Mouse (Mus musculus) thymus, postnatal 4 days (tissue): ENCODE data around the gene Sys1.

Source experiments
- DNase-seq: peaks from one replicate; pipeline ENCODE4 v3.0.0; 2021

The Sys1 gene

GRCm38 (mm10) chr2:164456864-164457300 is at the start of gene Sys1:
Sys1 (plus strand) TSS chr2:164456964.
- no peak for DNase-seq

- DNase-seq: peak; percentile 73
Measured at GRCm38 (mm10) chr2:164407708-164408107, 49.1 kb upstream of the Sys1 start.

- no peak for DNase-seq
Measured at GRCm38 (mm10) chr2:164414167-164414566, 42.6 kb upstream of the Sys1 start.

- DNase-seq: no peak
Measured at GRCm38 (mm10) chr2:164414581-164414980, 42.2 kb upstream of the Sys1 start.

DNA sequence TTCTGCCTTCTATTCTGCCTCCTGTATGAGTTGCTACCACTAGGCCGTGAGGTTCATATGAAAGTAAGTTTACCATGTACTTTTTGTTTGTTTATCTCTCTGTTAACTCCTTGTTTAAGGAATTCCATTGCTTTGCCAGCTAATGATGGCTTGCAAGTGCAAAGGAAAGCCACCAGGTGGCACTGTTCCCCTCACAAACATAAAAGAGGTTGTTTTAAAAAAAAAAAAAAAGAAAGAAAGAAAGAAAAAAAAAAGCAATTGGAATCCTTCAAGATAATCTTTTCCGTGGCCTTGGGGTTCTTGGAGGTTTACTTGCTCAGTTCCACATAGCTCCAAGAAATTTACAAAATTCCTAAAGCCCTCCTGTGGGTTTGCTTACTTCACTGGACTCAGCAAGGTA is 39.6 kb upstream of the Sys1 start:
- DNase-seq: peak; percentile 53

GRCm38 (mm10) chr2:164418308-164418875 is 38.4 kb upstream of the Sys1 start:
- no peak for DNase-seq

DNA sequence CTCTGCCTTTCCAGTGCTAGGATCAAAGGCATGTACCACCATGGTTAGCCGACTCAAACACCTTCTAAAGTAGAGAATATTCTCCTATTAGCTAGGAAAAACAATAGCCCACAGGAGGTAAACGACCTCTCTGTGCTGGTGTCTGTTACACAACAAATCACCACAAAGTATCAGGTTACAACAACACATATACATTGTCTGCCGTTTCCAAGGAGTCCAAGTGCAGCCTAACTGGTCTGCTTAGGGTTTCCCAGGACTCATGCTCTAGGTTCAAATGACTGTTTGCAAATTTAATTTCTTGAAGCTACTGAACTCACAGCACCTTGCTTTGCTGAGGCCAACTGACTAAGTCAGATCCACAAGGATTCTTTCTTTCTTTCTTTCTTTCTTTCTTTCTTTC is 37.3 kb upstream of the Sys1 start:
- no peak for DNase-seq

DNA sequence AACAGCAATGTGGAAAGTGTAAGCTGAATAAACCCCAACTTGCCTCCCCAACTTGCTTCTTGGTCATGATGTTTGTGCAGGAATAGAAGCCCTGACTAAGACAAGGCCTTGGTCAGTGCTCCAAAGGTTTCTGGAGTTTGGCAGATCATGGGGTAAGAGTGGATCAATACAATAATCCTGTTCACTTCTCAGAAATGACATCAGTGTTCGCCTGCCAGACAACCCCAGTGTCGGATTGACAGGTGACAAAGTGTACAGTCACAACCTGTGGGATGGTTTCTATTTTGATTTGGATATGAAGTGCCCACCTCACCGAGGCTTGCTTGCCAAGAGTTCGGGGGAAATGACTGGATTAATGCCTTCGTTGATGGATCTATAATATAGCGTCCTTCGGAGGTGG is 35.5 kb upstream of the Sys1 start:
- no peak for DNase-seq

DNA sequence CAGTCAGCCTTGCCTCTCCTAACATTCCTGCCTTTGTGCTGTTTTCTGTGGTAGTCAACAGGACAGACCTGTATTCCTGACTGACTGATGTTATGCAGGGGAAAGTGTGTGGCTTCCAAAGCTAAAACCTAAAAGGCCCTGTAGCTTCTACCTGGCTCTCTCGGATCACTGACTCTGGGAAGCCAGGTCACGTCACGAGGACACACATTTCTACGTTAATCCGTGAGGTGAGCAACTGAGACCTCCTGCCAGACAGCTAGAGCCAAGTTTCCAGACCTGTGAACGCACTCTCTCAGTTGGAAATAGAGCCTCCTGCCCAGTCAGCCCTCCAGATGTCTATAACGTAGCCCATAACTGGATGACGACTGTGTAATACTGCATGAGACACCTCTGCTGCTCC is 34.8 kb upstream of the Sys1 start:
- no peak for DNase-seq

- DNase-seq: no peak
Measured at GRCm38 (mm10) chr2:164422675-164423393, 33.9 kb upstream of the Sys1 start.

DNA sequence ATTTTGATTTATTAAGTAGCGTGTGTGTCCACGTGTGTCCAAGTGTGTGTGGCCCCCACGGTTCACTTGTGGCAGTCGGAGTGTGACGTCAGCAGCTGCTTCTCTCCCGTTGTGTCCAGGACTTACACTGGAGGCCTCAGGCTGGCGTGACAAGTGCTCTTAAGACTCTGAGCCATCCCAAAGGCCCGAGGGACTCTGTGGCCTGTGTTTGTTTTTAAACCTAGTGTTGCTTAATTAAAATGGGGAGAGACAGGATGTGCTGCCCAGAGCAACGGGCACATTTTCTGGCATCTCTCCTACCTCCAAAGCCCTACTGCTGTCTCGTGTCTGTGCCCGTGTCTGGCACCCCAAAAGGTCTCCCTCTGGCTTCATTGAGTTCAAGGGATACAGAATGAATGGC is 33.3 kb upstream of the Sys1 start:
- no peak for DNase-seq

DNA sequence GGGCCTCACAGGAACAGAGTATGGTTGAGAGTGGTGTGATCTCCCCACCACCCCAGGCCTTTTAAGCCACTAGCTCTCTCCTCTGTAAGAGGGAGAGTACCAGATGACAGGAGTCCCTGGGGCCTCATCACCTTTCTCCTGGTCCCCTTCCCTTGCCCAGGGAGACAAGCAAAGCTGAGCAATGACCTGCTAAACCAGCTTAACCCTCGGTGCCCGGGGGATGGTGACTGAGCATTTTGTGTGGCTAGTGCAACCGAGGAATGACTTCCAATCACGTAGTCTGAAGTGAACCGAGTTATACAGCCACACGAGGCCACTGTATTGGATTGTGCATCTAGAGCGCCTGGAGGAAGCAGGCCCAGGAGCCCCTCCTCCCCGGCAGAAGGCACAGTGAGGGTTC is 32.4 kb upstream of the Sys1 start:
- DNase-seq: no peak

DNA sequence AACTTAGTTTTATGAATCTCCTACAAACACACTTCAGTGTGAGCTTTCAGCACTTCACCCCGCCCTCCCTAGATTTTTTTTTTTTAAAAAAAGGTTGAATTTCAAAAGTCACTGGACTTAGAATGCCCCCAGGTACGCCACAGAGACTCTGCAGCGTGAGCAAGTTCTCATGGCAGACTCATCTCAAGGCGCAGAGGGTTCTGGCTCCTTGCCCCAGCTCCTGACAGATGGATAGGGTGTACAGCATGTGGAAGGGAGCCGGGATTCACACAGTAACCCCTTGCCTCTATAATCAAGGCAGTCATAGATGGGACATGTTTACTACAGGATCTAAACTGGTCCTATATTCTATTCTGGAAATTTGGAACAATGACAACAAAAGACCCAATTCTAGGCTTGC is 31.4 kb upstream of the Sys1 start:
- DNase-seq: no peak

DNA sequence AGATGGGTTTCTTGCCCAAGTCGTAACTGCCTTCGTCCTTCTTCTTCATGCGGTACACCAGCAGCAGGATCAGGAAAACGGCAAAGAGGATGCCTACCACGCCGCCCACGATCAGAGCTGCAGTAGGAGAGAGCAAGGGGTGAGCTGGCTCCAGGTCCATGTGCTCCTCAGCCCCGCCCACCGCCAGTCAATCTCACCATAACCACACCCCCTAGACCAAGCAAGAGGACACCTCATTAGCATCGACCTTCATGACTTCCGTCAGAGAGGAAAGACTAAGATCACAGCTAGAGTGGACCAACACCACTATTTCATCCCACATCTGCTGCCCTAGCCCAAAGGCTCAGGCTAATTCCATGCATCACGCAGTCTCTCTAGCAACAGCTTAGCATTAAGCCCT is 30.6 kb upstream of the Sys1 start:
- no peak for DNase-seq

DNA sequence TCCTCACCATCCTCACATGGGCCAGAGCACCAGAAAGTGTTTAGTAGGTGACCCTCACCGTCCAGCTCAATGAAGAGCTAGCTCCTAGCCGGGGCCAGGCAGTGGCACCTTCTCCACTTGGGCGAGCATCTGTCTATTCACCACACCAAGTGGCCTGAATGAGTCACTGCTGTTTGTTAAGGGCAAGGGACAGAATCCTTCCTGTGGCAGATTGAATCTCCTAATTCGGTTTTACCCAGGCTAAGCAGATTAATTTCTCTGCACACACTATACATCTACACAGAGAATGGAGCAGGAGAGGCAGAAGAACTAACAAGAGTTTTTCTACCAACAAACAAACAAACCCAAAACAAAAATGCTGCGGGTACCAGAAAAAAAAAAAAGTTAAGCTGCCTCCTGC is 29.8 kb upstream of the Sys1 start:
- DNase-seq: no peak

GRCm38 (mm10) chr2:164428451-164428850 is 28.3 kb upstream of the Sys1 start:
- no peak for DNase-seq

DNA sequence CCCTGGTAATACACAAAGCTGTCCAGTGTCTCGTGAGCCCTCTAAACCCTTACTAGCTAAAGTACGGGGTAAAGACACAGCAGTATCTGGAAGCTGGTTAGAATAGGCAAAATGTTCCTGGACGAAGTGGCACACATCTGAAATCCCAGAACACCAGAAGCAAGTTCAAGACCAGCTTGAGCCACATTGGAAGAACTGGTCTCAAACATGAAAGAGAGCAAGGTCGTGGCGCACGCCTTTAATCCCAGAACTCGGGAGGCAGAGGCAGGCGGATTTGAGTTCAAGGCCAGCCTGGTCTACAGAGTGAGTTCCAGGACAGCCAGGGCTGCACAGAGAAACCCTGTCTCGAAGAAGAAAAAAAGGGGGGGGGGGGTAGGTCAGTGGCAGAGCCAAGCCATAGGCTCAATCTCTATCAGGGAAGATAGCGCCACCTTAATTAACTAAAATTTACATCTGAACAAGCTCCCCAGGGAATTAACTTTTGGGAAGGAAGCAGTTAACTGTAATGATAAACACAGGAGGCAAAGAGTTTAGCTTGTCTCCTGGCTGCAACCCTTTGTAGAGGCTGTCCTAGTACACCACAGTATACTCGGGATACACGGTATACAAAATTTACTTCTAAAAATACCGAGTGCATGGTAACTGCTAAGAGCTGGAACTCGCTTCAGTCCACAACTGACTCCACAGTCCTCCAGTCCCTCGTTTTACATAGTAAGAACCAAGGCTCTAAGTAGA is 26.7 kb upstream of the Sys1 start:
- DNase-seq: no peak

- no peak for DNase-seq
Measured at GRCm38 (mm10) chr2:164430697-164431096, 26.1 kb upstream of the Sys1 start.

GRCm38 (mm10) chr2:164431676-164432465 is 24.9 kb upstream of the Sys1 start:
- no peak for DNase-seq

DNA sequence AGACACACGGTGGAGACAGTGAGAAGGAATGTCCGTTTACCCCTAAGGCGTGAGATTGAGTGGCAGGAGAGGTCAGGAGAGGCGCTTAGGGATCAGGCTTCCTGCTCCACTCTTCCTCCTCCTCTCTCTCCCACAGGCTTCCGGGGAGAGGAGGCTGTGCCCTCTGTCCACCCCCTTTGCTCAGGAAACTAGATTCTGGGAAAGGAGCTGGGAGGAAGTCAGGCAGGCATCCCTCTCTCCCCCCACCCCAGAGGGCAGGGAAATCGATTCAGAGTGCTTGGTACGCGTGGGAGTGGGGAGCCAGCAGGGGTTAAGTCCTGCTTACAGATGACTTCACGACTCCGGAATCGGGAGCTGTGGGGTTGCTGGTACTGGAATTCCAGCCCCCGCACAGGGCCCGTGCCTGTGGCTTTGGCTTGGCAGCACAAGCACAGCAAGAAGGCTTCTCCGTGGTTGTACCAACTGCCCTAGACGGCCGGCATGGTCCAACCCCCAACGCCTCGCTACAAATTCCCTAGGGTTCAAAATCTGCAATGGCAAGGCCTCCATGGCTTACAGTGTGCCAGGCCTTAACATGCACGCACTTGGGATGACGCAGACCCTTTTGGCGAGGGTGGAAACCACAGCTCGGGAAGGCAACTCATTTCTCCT is 24.1 kb upstream of the Sys1 start:
- DNase-seq: no peak

GRCm38 (mm10) chr2:164433278-164433895 is 23.4 kb upstream of the Sys1 start:
- DNase-seq: no peak

DNA sequence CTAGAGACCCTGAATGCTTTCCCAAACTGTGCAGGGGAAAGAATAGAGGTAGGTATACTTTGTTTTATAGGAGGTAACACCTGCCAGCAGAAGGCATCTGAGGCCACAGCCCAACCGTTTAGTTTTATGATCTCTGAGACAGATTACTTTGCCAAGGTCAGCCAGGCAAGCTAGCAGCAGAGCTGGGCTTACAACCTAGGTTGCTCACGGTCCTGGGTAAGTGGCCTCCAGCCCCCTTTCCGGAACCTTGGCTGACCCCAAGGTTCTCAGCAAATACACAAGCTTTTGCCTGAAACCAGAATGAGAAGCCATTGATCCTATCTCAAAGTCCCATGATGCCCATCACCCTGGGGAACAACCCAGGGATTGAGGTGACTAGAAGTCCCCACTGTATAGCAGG is 22.1 kb upstream of the Sys1 start:
- DNase-seq: no peak
